Mouse (Mus musculus): ENCODE results near the gene Loxl1. TPM values are rescaled to one million over a fixed set of nuclear protein-coding genes. Genes with fewer than 3 reads are reported as not detected.
A peak's percentile ranks its signal among the peaks of the same experiment; 100 is the strongest.

Gene Loxl1
- polyA plus RNA-seq, 1 experiment from 2014 or later, result 37.1 TPM

GRCm38 (mm10) chr9:58326477-58327180 lies 13.6 kb upstream of the Loxl1 start:
- Histone ChIP-seq H3K4me1 (ENCODE audit: insufficient read depth) (peaks cover 3% of the 10 kb centered on the region; the same call in 1 of the 2 replicates), H3K36me3 (ENCODE audit: insufficient read depth) (no peaks in the 10 kb centered on the region), H3K4me3 (ENCODE audit: low read depth, low read length) (no peak overlapping the region), H3K9me3 (ENCODE audit: low read depth, low read length) (no peaks in the 10 kb centered on the region), H3K27me3 (ENCODE audit: insufficient read depth, low read length) (no peaks in the 10 kb centered on the region), H3K9ac (no peak overlapping the region; the same call in 1 of the 2 replicates), H3K4me2 (no peak overlapping the region), H3K27ac (ENCODE audit: low read depth) (no peak overlapping the region; the same call in 1 of the 2 replicates)
- TF ChIP-seq CTCF (IDR thresholded peaks at IDR 0.05; ENCODE audit: low read depth), result no peak
- DNase-seq, result no peak
- WGBS, result 10% methylated on average over 4 of the region's 4 CpGs
- ATAC-seq (ENCODE audit: insufficient read depth), result no peak

DNA sequence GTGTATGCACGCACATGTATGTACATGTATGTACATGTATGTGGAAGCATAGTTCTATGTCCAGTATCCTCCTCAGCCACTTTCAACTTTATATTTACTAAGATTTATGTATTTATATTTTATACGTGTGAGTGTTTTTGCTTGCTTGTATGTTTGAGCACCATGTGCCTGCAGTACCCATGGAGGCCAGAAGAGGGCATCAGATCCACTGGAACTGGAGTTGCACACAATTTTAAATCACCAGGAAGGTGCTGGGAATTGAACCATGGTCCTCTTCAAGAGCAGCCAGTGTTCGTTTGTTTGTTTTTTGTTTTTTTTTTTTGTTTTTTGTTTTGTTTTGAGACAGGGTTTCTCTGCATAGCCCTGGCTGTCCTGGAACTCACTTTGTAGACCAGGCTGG lies 8.7 kb upstream of the Loxl1 start:
- WGBS, result 95% methylated on average over 3 of the region's 3 CpGs
- Histone ChIP-seq H3K9me3 (ENCODE audit: low read depth, low read length) (no peaks in the 10 kb centered on the region), H3K27me3 (ENCODE audit: insufficient read depth, low read length) (no peaks in the 10 kb centered on the region), H3K4me2 (no peak overlapping the region), H3K4me1 (ENCODE audit: insufficient read depth) (peaks cover 11% of the 10 kb centered on the region; the same call in 1 of the 2 replicates), H3K4me3 (ENCODE audit: low read depth, low read length) (no peak overlapping the region), H3K27ac (ENCODE audit: low read depth) (no peak overlapping the region), H3K36me3 (ENCODE audit: insufficient read depth) (no peaks in the 10 kb centered on the region), H3K9ac (no peak overlapping the region)
- peak; percentile 45 for TF ChIP-seq CTCF (IDR thresholded peaks at IDR 0.05; ENCODE audit: low read depth)
- ATAC-seq (ENCODE audit: insufficient read depth) (no peak), DNase-seq (no peak)

DNA sequence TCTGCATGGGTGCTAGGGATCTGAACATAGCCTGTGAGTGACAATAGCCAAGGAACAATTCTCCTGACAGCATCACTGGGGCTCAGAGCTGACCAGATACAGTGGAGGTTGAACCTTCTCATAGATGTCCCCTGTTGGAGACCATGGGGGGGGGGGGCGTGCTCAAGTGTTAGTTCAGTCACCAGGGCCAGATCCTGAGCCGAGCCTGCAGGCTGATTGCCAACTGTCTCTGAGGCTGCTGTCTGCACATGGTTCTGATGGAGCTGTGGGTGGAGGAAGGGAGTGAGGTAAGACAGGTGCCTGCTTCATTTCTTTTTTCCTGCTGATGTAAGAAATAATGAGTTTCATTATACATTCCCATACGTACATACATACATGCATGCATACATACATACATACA lies 5.3 kb upstream of the Loxl1 start:
- TF ChIP-seq CTCF (IDR thresholded peaks at IDR 0.05; ENCODE audit: low read depth), result no peak
- Histone ChIP-seq H3K9ac (no peak overlapping the region), H3K36me3 (ENCODE audit: insufficient read depth) (no peaks in the 10 kb centered on the region), H3K4me3 (ENCODE audit: low read depth, low read length) (no peak overlapping the region), H3K4me2 (no peak overlapping the region), H3K27ac (ENCODE audit: low read depth) (no peak overlapping the region), H3K27me3 (ENCODE audit: insufficient read depth, low read length) (no peaks in the 10 kb centered on the region), H3K4me1 (ENCODE audit: insufficient read depth) (peaks cover 12% of the 10 kb centered on the region; the same call in 1 of the 2 replicates), H3K9me3 (ENCODE audit: low read depth, low read length) (no peaks in the 10 kb centered on the region)
- DNase-seq (no peak), ATAC-seq (ENCODE audit: insufficient read depth) (no peak)
- WGBS, result 60% methylated on average over 3 of the region's 3 CpGs

DNA sequence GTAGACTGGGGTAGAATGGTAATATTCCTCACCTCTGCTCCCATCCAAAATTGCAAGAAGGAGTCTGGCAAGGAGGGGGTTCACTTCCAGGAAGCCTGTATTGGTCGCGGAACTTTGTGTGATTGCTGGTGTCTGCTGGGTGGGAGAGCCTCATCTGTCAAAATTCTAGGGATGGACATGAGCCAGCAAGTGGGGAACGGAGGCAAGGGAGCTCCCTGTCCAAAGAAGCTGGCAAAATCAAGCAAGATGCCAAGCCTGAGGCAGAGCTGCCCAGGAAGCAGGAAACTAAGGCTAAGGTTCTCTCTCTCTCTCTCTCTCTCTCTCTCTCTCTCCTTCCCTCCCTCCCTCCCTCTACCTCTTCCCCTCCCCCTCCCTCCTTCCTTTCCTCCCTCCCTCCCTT lies 4.4 kb upstream of the Loxl1 start:
- Histone ChIP-seq H3K4me1 (ENCODE audit: insufficient read depth) (peaks cover 15% of the 10 kb centered on the region; the same call in 1 of the 2 replicates), H3K36me3 (ENCODE audit: insufficient read depth) (no peaks in the 10 kb centered on the region), H3K27ac (ENCODE audit: low read depth) (peak overlapping the region; percentile 14; the same call in 1 of the 2 replicates), H3K4me2 (no peak overlapping the region), H3K27me3 (ENCODE audit: insufficient read depth, low read length) (peaks cover 4% of the 10 kb centered on the region; the same call in 1 of the 2 replicates), H3K9ac (no peak overlapping the region), H3K4me3 (ENCODE audit: low read depth, low read length) (no peak overlapping the region), H3K9me3 (ENCODE audit: low read depth, low read length) (no peaks in the 10 kb centered on the region)
- DNase-seq (no peak), ATAC-seq (ENCODE audit: insufficient read depth) (no peak)
- WGBS, result 32% methylated on average over 3 of the region's 3 CpGs
- no peak for TF ChIP-seq CTCF (IDR thresholded peaks at IDR 0.05; ENCODE audit: low read depth)

- peak; percentile 56 for DNase-seq
- H3K9ac ChIP-seq, result no peak overlapping the region
- H3K4me3 ChIP-seq (ENCODE audit: low read depth, low read length), result no peak overlapping the region
- 47% methylated on average over 6 of the region's 7 CpGs for WGBS
- H3K4me1 ChIP-seq (ENCODE audit: insufficient read depth), result peaks cover 17% of the 10 kb centered on the region; the same call in 1 of the 2 replicates
- peak overlapping the region; percentile 14; the same call in 1 of the 2 replicates for H3K27ac ChIP-seq (ENCODE audit: low read depth)
- ATAC-seq (ENCODE audit: insufficient read depth), result 0 out of 2 replicates have a peak, but pooled peaks have one; percentile 7
- peaks cover 10% of the 10 kb centered on the region; the same call in 1 of the 2 replicates for H3K27me3 ChIP-seq (ENCODE audit: insufficient read depth, low read length)
- H3K36me3 ChIP-seq (ENCODE audit: insufficient read depth), result no peaks in the 10 kb centered on the region
- TF ChIP-seq CTCF (IDR thresholded peaks at IDR 0.05; ENCODE audit: low read depth), result no peak
- no peaks in the 10 kb centered on the region for H3K9me3 ChIP-seq (ENCODE audit: low read depth, low read length)
- no peak overlapping the region for H3K4me2 ChIP-seq
Observed at GRCm38 (mm10) chr9:58316784-58317183, 3.8 kb upstream of the Loxl1 start.

DNA sequence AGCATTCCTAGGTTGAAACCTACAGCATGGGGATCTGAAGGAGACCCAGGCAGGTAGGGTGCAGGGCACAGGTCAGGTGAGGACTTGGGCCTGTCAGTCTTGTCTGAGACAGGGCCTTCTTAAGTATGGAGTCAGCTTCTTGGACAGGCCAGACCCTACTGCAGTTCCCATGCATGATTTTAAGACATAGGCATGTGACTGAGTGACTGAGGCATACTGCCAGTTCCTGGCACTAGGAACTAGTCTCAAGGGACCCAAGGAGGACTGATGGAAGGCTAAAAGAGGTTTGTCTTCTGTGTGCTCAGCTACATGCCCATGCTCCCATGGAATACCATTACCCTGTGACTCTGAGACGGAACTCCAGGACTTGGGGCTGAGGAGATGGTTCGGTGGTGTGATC lies 2.9 kb upstream of the Loxl1 start:
- Histone ChIP-seq H3K36me3 (ENCODE audit: insufficient read depth) (no peaks in the 10 kb centered on the region), H3K4me2 (no peak overlapping the region), H3K9ac (no peak overlapping the region), H3K4me3 (ENCODE audit: low read depth, low read length) (no peak overlapping the region), H3K27me3 (ENCODE audit: insufficient read depth, low read length) (peaks cover 11% of the 10 kb centered on the region; the same call in 1 of the 2 replicates), H3K9me3 (ENCODE audit: low read depth, low read length) (no peaks in the 10 kb centered on the region), H3K4me1 (ENCODE audit: insufficient read depth) (peaks cover 20% of the 10 kb centered on the region; the same call in 1 of the 2 replicates), H3K27ac (ENCODE audit: low read depth) (peak overlapping the region; percentile 80)
- ATAC-seq (ENCODE audit: insufficient read depth), result no peak
- WGBS, result 96% methylated on average over 2 of the region's 2 CpGs
- TF ChIP-seq CTCF (IDR thresholded peaks at IDR 0.05; ENCODE audit: low read depth), result no peak
- no peak for DNase-seq

DNA sequence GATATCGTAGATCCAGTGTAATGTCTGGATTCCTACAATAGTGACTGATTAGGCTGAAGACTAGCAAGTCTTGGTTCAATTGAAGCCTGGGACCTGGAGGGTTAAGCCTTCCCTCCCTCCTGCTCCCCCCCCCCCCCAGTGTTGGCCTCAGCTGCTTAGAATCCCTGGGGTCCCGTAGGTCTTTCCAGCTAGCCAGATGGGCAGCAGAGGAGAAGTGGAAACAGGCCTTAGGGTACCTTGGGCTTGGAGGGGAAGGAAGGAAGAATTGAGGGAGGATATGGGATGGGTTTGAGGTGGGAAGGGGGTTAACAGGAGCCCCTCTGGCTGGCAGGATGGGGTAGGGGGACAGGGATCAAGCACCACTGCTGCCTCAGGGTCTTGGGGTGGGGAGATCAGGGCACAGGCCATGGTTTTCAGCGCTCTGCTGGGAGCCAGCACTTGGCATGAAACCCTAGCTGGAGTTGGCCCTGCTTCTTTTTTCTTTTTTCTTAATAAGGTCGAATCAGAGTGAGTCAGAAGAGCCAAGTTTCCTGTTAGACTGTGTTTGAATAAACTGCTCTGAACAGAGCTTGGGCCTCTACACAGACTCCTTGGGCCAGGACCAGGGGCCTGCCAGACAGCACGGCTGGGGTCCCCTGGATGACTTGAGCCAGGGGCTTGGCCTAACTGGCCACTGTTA lies 1.8 kb upstream of the Loxl1 start:
- no peaks in the 10 kb centered on the region for H3K9me3 ChIP-seq (ENCODE audit: low read depth, low read length)
- ATAC-seq (ENCODE audit: insufficient read depth) (no peak), DNase-seq (peak; percentile 56)
- peak overlapping the region; percentile 80 for H3K27ac ChIP-seq (ENCODE audit: low read depth)
- TF ChIP-seq CTCF (IDR thresholded peaks at IDR 0.05; ENCODE audit: low read depth), result no peak
- whole genome bisulfite sequencing, result 32% methylated on average over 5 of the region's 5 CpGs
- H3K4me2 ChIP-seq, result peak overlapping the region; percentile 11; the same call in 1 of the 2 replicates
- H3K9ac ChIP-seq, result no peak overlapping the region
- peaks cover 20% of the 10 kb centered on the region for H3K4me1 ChIP-seq (ENCODE audit: insufficient read depth)
- H3K27me3 ChIP-seq (ENCODE audit: insufficient read depth, low read length), result peaks cover 11% of the 10 kb centered on the region; the same call in 1 of the 2 replicates
- no peaks in the 10 kb centered on the region for H3K36me3 ChIP-seq (ENCODE audit: insufficient read depth)
- no peak overlapping the region for H3K4me3 ChIP-seq (ENCODE audit: low read depth, low read length)

Measured in lung, embryonic 14.5 days (tissue).